Comparison of ENCODE assay signal across 7 mouse cellular contexts in the genomic region with DNA sequence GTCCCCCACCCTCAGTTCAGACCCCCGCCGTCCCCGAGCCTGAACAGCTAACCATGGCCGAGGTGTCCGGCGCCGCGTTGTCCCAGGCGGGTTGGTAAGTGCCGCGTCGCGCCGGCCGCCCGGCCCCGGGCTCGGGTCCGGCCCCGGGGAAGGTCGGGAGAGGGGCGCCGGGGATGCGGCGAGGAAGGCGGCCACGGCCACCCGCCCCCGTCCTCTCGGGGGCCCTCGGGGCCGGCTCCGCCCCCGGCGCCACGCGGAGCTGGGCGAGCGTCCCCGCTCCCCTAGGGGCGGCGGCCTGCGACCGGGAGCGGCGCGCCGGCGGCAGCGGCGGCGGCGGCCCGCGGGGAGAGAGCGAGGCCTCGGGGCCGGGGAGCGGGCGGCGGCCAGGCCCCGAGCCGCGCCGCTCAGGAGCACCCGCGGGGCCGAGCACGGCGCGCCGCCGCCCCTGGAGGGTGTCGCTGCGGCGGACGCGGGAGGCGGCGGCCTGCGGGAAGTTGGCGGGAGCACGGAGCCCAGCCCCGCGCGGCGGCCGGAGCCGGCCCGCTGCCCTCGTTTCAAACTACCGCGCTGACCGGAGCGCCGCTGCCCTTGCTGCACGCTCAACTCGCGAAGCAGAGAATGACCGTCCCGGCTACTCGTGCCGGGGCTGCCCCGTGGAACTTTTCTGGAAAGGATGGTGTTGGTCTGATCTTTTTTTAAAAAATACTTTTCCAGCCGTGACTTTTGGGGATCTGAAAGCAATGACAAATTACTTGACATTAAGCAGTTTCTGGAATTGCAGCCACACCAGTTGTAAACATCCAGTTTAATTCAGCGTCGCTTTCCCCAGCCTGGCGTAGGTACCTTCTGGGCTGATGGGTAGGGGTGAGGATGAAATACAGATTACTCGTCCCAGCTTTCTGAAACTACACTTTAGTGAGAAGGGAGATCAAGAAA. TPM values are rescaled to one million over a fixed set of nuclear protein-coding genes. Genes with fewer than 3 reads are reported as not detected.
DNase-seq lines count a peak whose midpoint lies in the region; TF ChIP-seq lines count a peak whose summit lies in the region.

No protein-coding gene starts in this region.

- no peak for TF ChIP-seq POLR2A in cerebellum, adult 2 months (IDR thresholded peaks at IDR 0.05; ENCODE audit: borderline replicate concordance, insufficient read depth, low read length)

- H3K27me3 ChIP-seq in cerebellum, adult 2 months (ENCODE audit: control insufficient read depth, insufficient read depth, low read length): no peaks in the 10 kb centered on the region

- peaks cover 4% of the 10 kb centered on the region for H3K4me1 ChIP-seq in cerebellum, adult 2 months (ENCODE audit: control insufficient read depth, insufficient read depth, low read length)

- H3K4me3 ChIP-seq in cerebellum, adult 2 months (replicated peaks; ENCODE audit: insufficient read depth, low read depth, low read length): peak overlapping the region; percentile 84

- TF ChIP-seq CTCF in cerebellum, adult 2 months (IDR thresholded peaks at IDR 0.05; ENCODE audit: borderline replicate concordance, insufficient read depth, low read depth, low read length): no peak

- peak; percentile 20 for DNase-seq in ZHBTc4 (ENCODE audit: low read depth, low spot score)
- DNase-seq in cerebellum, adult 2 months: peak; percentile 66 to 69
- peak; percentile 43 for DNase-seq in forelimb bud, embryonic 11.5 days (ENCODE audit: low read depth, low spot score)
- DNase-seq in heart, postnatal 4 days: peak; percentile 57
- DNase-seq in layer of hippocampus, postnatal 36 days: peak; percentile 35 to 38
- peak; percentile 29 for DNase-seq in lung, postnatal 36 days
- DNase-seq in right cerebral cortex, adult 2 months (ENCODE audit: low spot score in 2 of 2): peak; percentile 23 to 31

- WGBS in cerebellum, adult 2 months: under 1% methylated on average over 88 of the region's 109 CpGs

- H3K27ac ChIP-seq in cerebellum, adult 2 months (ENCODE audit: insufficient read depth, low read length): peak overlapping the region; percentile 92

RNA-seq across cellular contexts. Expression of gene Tdrd3, which starts 0.6 kb away (rescaled TPM):
- polyA plus RNA-seq in cerebellum, adult 2 months (2012; rRNA removed): 19.8 and 21.9 TPM in 2 replicates
- total RNA-seq in heart, postnatal 4 days (2021): 10 to 100 TPM; 36.3 to 38.4 TPM
- total RNA-seq in layer of hippocampus, postnatal 36 days (2021): 10 to 100 TPM; 28.4 to 29.5 TPM

Comparison
In these comparisons a context has a peak if more than half of its experiments do, and no peak if none do; other contexts are left out.
1. Peak in every context shown above with its lines: DNase-seq, H3K4me3 ChIP-seq and H3K27ac ChIP-seq.